Mouse (Mus musculus) neural tube, embryonic 15.5 days (tissue): Measurements from ENCODE around the gene Cd300a. TPM values are rescaled to one million over a fixed set of nuclear protein-coding genes. Genes with fewer than 3 reads are reported as not detected.

ENCODE experiments used
- ATAC-seq: fragments of 200-750 bp; cut with Nextera tagmentation; 2 replicates; pipeline ENCODE4 v1.8.0; 2017; ENCODE audit warnings: mild to moderate bottlenecking, moderate TSS enrichment, moderate library complexity; ENCODE audit not compliant: low FRiP score
- H3K27ac ChIP-seq: fragments of 300-500 bp; sonication (generic); replicated peaks from 2 replicates; pipeline ENCODE4 v1.5.1; 2015; ENCODE audit warnings: mild to moderate bottlenecking, inconsistent platforms
- H3K27me3 ChIP-seq: fragments of 300-500 bp; sonication (generic); replicated peaks from 2 replicates; pipeline ENCODE4 v1.6.1; 2015; ENCODE audit warnings: inconsistent platforms
- H3K36me3 ChIP-seq: fragments of 300-500 bp; sonication (generic); 2 replicates; pipeline ENCODE4 v1.6.1; 2015; ENCODE audit warnings: inconsistent platforms
- H3K4me1 ChIP-seq: fragments of 300-500 bp; sonication (generic); 2 replicates; pipeline ENCODE4 v1.6.1; 2015; ENCODE audit warnings: inconsistent platforms
- H3K4me2 ChIP-seq: fragments of 300-500 bp; sonication (generic); 2 replicates; pipeline ENCODE4 v1.6.1; 2015; ENCODE audit warnings: inconsistent platforms, mild to moderate bottlenecking, moderate library complexity
- H3K4me3 ChIP-seq: fragments of 300-500 bp; sonication (generic); replicated peaks from 2 replicates; pipeline ENCODE4 v1.5.1; 2015; ENCODE audit warnings: mild to moderate bottlenecking, inconsistent platforms
- H3K9ac ChIP-seq: fragments of 300-500 bp; sonication (generic); replicated peaks from 2 replicates; pipeline ENCODE4 v1.6.1; 2015; ENCODE audit warnings: mild to moderate bottlenecking, inconsistent platforms
- H3K9me3 ChIP-seq: fragments of 300-500 bp; sonication (generic); replicated peaks from 2 replicates; pipeline ENCODE4 v1.6.1; 2016; ENCODE audit warnings: inconsistent platforms
- WGBS: fragments of 180-500 bp; shearing (Covaris S2); methylation state at CpG from one replicate; pipeline ENCODE4 v1.1.7; 2015; ENCODE audit warnings: mixed read lengths; 5-methylcytosine and 5-hydroxymethylcytosine counted together
- polyA plus RNA-seq: library from polyadenylated mRNA; unstranded; fragments of >200 nt; fragmentation: Nextera tagmentation; extraction: Ambion mirVana; gene quantifications from 2 replicates; pipeline ENCODE4 v1.2.1, GENCODE M21; 2015

Cd300a gene
- polyA plus RNA-seq, 1 experiment from 2014 or later: 0.59 TPM

- Histone ChIP-seq H3K9ac (no peak overlapping the region), H3K4me1 (peaks cover 15% of the 10 kb centered on the region), H3K27ac (no peak overlapping the region), H3K27me3 (no peaks in the 10 kb centered on the region), H3K4me3 (no peak overlapping the region), H3K36me3 (no peaks in the 10 kb centered on the region), H3K4me2 (no peak overlapping the region), H3K9me3 (no peaks in the 10 kb centered on the region)
- WGBS: 92% methylated on average over 12 of the region's 12 CpGs
- ATAC-seq: no peak
These were observed 21.6 kb upstream of the Cd300a start for GRCm38 (mm10) chr11:114868280-114868679.

GRCm38 (mm10) chr11:114869787-114870186, 20.1 kb upstream of the Cd300a start:
- H3K36me3 ChIP-seq: no peaks in the 10 kb centered on the region
- no peak for ATAC-seq
- H3K9ac ChIP-seq: no peak overlapping the region
- peaks cover 16% of the 10 kb centered on the region for H3K4me1 ChIP-seq
- no peaks in the 10 kb centered on the region for H3K9me3 ChIP-seq
- no peaks in the 10 kb centered on the region for H3K27me3 ChIP-seq
- H3K27ac ChIP-seq: no peak overlapping the region
- 92% methylated on average over 1 of the region's 1 CpGs for WGBS
- no peak overlapping the region for H3K4me2 ChIP-seq
- no peak overlapping the region for H3K4me3 ChIP-seq

GRCm38 (mm10) chr11:114871540-114871939, 18.3 kb upstream of the Cd300a start:
- Histone ChIP-seq H3K27ac (no peak overlapping the region), H3K27me3 (no peaks in the 10 kb centered on the region), H3K9ac (no peak overlapping the region), H3K4me2 (no peak overlapping the region), H3K4me1 (peaks cover 10% of the 10 kb centered on the region), H3K4me3 (no peak overlapping the region), H3K36me3 (no peaks in the 10 kb centered on the region), H3K9me3 (no peaks in the 10 kb centered on the region)
- 91% methylated on average over 2 of the region's 2 CpGs for WGBS
- ATAC-seq: no peak

- Histone ChIP-seq H3K4me3 (no peak overlapping the region), H3K9me3 (no peaks in the 10 kb centered on the region), H3K27me3 (no peaks in the 10 kb centered on the region), H3K9ac (no peak overlapping the region), H3K4me1 (peaks cover 7% of the 10 kb centered on the region), H3K36me3 (no peaks in the 10 kb centered on the region), H3K4me2 (no peak overlapping the region), H3K27ac (no peak overlapping the region; the same call in 1 of the 2 replicates)
- WGBS: 5% methylated on average over 6 of the region's 6 CpGs
- ATAC-seq: no peak
These were observed 16.6 kb upstream of the Cd300a start for GRCm38 (mm10) chr11:114873022-114873817.

GRCm38 (mm10) chr11:114874226-114875145, 15.4 kb upstream of the Cd300a start:
- no peak overlapping the region for H3K4me3 ChIP-seq
- no peaks in the 10 kb centered on the region for H3K9me3 ChIP-seq
- no peaks in the 10 kb centered on the region for H3K27me3 ChIP-seq
- WGBS: 62% methylated on average over 9 of the region's 9 CpGs
- peaks cover 7% of the 10 kb centered on the region for H3K4me1 ChIP-seq
- no peaks in the 10 kb centered on the region for H3K36me3 ChIP-seq
- no peak overlapping the region for H3K4me2 ChIP-seq
- ATAC-seq: no peak
- H3K9ac ChIP-seq: no peak overlapping the region
- no peak overlapping the region for H3K27ac ChIP-seq

GRCm38 (mm10) chr11:114875301-114875801, 14.5 kb upstream of the Cd300a start:
- WGBS: 16% methylated on average over 9 of the region's 9 CpGs
- Histone ChIP-seq H3K9ac (no peak overlapping the region), H3K4me1 (peaks cover 7% of the 10 kb centered on the region), H3K27ac (no peak overlapping the region), H3K4me2 (no peak overlapping the region), H3K27me3 (no peaks in the 10 kb centered on the region), H3K9me3 (no peaks in the 10 kb centered on the region), H3K36me3 (no peaks in the 10 kb centered on the region), H3K4me3 (no peak overlapping the region)
- no peak for ATAC-seq

- H3K27ac ChIP-seq: no peak overlapping the region
- ATAC-seq: no peak
- no peak overlapping the region for H3K4me2 ChIP-seq
- no peak overlapping the region for H3K9ac ChIP-seq
- no peaks in the 10 kb centered on the region for H3K36me3 ChIP-seq
- no peak overlapping the region for H3K4me3 ChIP-seq
- WGBS: 42% methylated on average over 7 of the region's 7 CpGs
- H3K9me3 ChIP-seq: no peaks in the 10 kb centered on the region
- H3K27me3 ChIP-seq: no peaks in the 10 kb centered on the region
- H3K4me1 ChIP-seq: peaks cover 7% of the 10 kb centered on the region
These were observed 13.7 kb upstream of the Cd300a start for GRCm38 (mm10) chr11:114876176-114876575.

- Histone ChIP-seq H3K4me1 (peaks cover 7% of the 10 kb centered on the region), H3K27ac (no peak overlapping the region), H3K36me3 (no peaks in the 10 kb centered on the region), H3K4me3 (no peak overlapping the region), H3K4me2 (no peak overlapping the region), H3K9me3 (no peaks in the 10 kb centered on the region), H3K27me3 (no peaks in the 10 kb centered on the region), H3K9ac (no peak overlapping the region)
- ATAC-seq: no peak
- WGBS: 40% methylated on average over 2 of the region's 2 CpGs
These were observed 13.2 kb upstream of the Cd300a start for GRCm38 (mm10) chr11:114876621-114877020.

GRCm38 (mm10) chr11:114877145-114877544, 12.7 kb upstream of the Cd300a start:
- 63% methylated on average over 3 of the region's 3 CpGs for WGBS
- no peak for ATAC-seq
- Histone ChIP-seq H3K4me2 (no peak overlapping the region), H3K9me3 (no peaks in the 10 kb centered on the region), H3K27ac (no peak overlapping the region), H3K4me1 (peaks cover 7% of the 10 kb centered on the region), H3K36me3 (no peaks in the 10 kb centered on the region), H3K9ac (no peak overlapping the region), H3K4me3 (no peak overlapping the region), H3K27me3 (no peaks in the 10 kb centered on the region)

GRCm38 (mm10) chr11:114879666-114880065, 10.2 kb upstream of the Cd300a start:
- H3K4me2 ChIP-seq: no peak overlapping the region
- no peak overlapping the region for H3K27ac ChIP-seq
- no peaks in the 10 kb centered on the region for H3K36me3 ChIP-seq
- H3K9ac ChIP-seq: no peak overlapping the region
- H3K27me3 ChIP-seq: no peaks in the 10 kb centered on the region
- 82% methylated on average over 2 of the region's 2 CpGs for WGBS
- no peak overlapping the region for H3K4me3 ChIP-seq
- ATAC-seq: no peak
- H3K9me3 ChIP-seq: no peaks in the 10 kb centered on the region
- peaks cover 3% of the 10 kb centered on the region; the same call in 1 of the 2 replicates for H3K4me1 ChIP-seq

- no peak for ATAC-seq
- no peak overlapping the region for H3K4me3 ChIP-seq
- H3K4me2 ChIP-seq: no peak overlapping the region
- H3K27me3 ChIP-seq: no peaks in the 10 kb centered on the region
- no peaks in the 10 kb centered on the region for H3K36me3 ChIP-seq
- H3K9me3 ChIP-seq: no peaks in the 10 kb centered on the region
- H3K27ac ChIP-seq: no peak overlapping the region
- H3K9ac ChIP-seq: no peak overlapping the region
- H3K4me1 ChIP-seq: peaks cover 4% of the 10 kb centered on the region; the same call in 1 of the 2 replicates
These were observed 9.7 kb upstream of the Cd300a start for GRCm38 (mm10) chr11:114880185-114880584.
